Mouse (Mus musculus): ENCODE results near the gene Arid5b. TPM values are rescaled to one million over a fixed set of nuclear protein-coding genes. Genes with fewer than 3 reads are reported as not detected.

The Arid5b gene
- total and polyA plus RNA-seq, 2 experiments from 2014 or later, result 13.3 to 13.6 TPM

- Histone ChIP-seq H3K4me1 (ENCODE audit: insufficient read depth, low read length) (no peaks in the 10 kb centered on the region), H3K9me3 (ENCODE audit: low read length) (no peaks in the 10 kb centered on the region), H3K36me3 (ENCODE audit: insufficient read depth, low read length) (no peaks in the 10 kb centered on the region; the same call in 1 of the 2 replicates), H3K9ac (replicated peaks; ENCODE audit: low read length, poor library complexity, severe bottlenecking) (no peak overlapping the region), H3K27me3 (ENCODE audit: insufficient read depth, low read length) (no peaks in the 10 kb centered on the region), H3K27ac (ENCODE audit: low read depth, low read length) (no peak overlapping the region), H3K4me2 (ENCODE audit: low read depth, low read length, poor library complexity, severe bottlenecking) (no peak overlapping the region), H3K4me3 (ENCODE audit: low read depth, low read length) (no peak overlapping the region)
- WGBS, result 71% methylated on average over 5 of the region's 5 CpGs
- TF ChIP-seq CTCF (IDR thresholded peaks at IDR 0.05), result no peak
- DNase-seq (ENCODE audit: low spot score) (no peak), ATAC-seq (ENCODE audit: low FRiP score) (no peak)
Observed at GRCm38 (mm10) chr10:68179741-68180140, 98.8 kb downstream of the Arid5b start.

- Histone ChIP-seq H3K27me3 (ENCODE audit: insufficient read depth, low read length) (no peaks in the 10 kb centered on the region), H3K9me3 (ENCODE audit: low read length) (no peaks in the 10 kb centered on the region), H3K27ac (ENCODE audit: low read depth, low read length) (no peak overlapping the region), H3K36me3 (ENCODE audit: insufficient read depth, low read length) (no peaks in the 10 kb centered on the region; the same call in 1 of the 2 replicates), H3K9ac (replicated peaks; ENCODE audit: low read length, poor library complexity, severe bottlenecking) (no peak overlapping the region), H3K4me3 (ENCODE audit: low read depth, low read length) (no peak overlapping the region), H3K4me2 (ENCODE audit: low read depth, low read length, poor library complexity, severe bottlenecking) (no peak overlapping the region), H3K4me1 (ENCODE audit: insufficient read depth, low read length) (no peaks in the 10 kb centered on the region)
- TF ChIP-seq CTCF (IDR thresholded peaks at IDR 0.05), result no peak
- WGBS, result 82% methylated on average over 4 of the region's 4 CpGs
- DNase-seq (ENCODE audit: low spot score) (no peak), ATAC-seq (ENCODE audit: low FRiP score) (no peak)
Observed at GRCm38 (mm10) chr10:68179339-68179738, 99.2 kb downstream of the Arid5b start.

GRCm38 (mm10) chr10:68177697-68178485 is 100.6 kb downstream of the Arid5b start:
- ATAC-seq (ENCODE audit: low FRiP score), result no peak
- H3K27ac ChIP-seq (ENCODE audit: low read depth, low read length), result no peak overlapping the region
- DNase-seq (ENCODE audit: low spot score), result no peak
- no peak overlapping the region for H3K4me2 ChIP-seq (ENCODE audit: low read depth, low read length, poor library complexity, severe bottlenecking)
- no peaks in the 10 kb centered on the region; the same call in 1 of the 2 replicates for H3K36me3 ChIP-seq (ENCODE audit: insufficient read depth, low read length)
- no peaks in the 10 kb centered on the region for H3K4me1 ChIP-seq (ENCODE audit: insufficient read depth, low read length)
- no peaks in the 10 kb centered on the region for H3K9me3 ChIP-seq (ENCODE audit: low read length)
- no peak overlapping the region for H3K4me3 ChIP-seq (ENCODE audit: low read depth, low read length)
- no peaks in the 10 kb centered on the region for H3K27me3 ChIP-seq (ENCODE audit: insufficient read depth, low read length)
- H3K9ac ChIP-seq (replicated peaks; ENCODE audit: low read length, poor library complexity, severe bottlenecking), result no peak overlapping the region
- TF ChIP-seq CTCF (IDR thresholded peaks at IDR 0.05), result no peak
- 88% methylated on average over 10 of the region's 10 CpGs for WGBS

- no peaks in the 10 kb centered on the region for H3K27me3 ChIP-seq (ENCODE audit: insufficient read depth, low read length)
- no peaks in the 10 kb centered on the region for H3K4me1 ChIP-seq (ENCODE audit: insufficient read depth, low read length)
- no peak for TF ChIP-seq CTCF (IDR thresholded peaks at IDR 0.05)
- no peak overlapping the region for H3K27ac ChIP-seq (ENCODE audit: low read depth, low read length)
- no peak overlapping the region for H3K4me2 ChIP-seq (ENCODE audit: low read depth, low read length, poor library complexity, severe bottlenecking)
- no peak for DNase-seq (ENCODE audit: low spot score)
- WGBS, result 96% methylated on average over 5 of the region's 5 CpGs
- no peaks in the 10 kb centered on the region; the same call in 1 of the 2 replicates for H3K36me3 ChIP-seq (ENCODE audit: insufficient read depth, low read length)
- H3K4me3 ChIP-seq (ENCODE audit: low read depth, low read length), result no peak overlapping the region
- ATAC-seq (ENCODE audit: low FRiP score), result no peak
- H3K9me3 ChIP-seq (ENCODE audit: low read length), result no peaks in the 10 kb centered on the region
- H3K9ac ChIP-seq (replicated peaks; ENCODE audit: low read length, poor library complexity, severe bottlenecking), result no peak overlapping the region
Observed at GRCm38 (mm10) chr10:68175811-68176210, 102.7 kb downstream of the Arid5b start.

- 89% methylated on average over 9 of the region's 9 CpGs for WGBS
- no peaks in the 10 kb centered on the region for H3K9me3 ChIP-seq (ENCODE audit: low read length)
- H3K4me1 ChIP-seq (ENCODE audit: insufficient read depth, low read length), result 0 out of 2 replicates have a peak, but pooled peaks cover 2% of the 10 kb centered on the region
- H3K4me2 ChIP-seq (ENCODE audit: low read depth, low read length, poor library complexity, severe bottlenecking), result no peak overlapping the region
- ATAC-seq (ENCODE audit: low FRiP score) (no peak), DNase-seq (ENCODE audit: low spot score) (no peak)
- no peaks in the 10 kb centered on the region; the same call in 1 of the 2 replicates for H3K36me3 ChIP-seq (ENCODE audit: insufficient read depth, low read length)
- no peak for TF ChIP-seq CTCF (IDR thresholded peaks at IDR 0.05)
- H3K27me3 ChIP-seq (ENCODE audit: insufficient read depth, low read length), result no peaks in the 10 kb centered on the region
- no peak overlapping the region for H3K9ac ChIP-seq (replicated peaks; ENCODE audit: low read length, poor library complexity, severe bottlenecking)
- H3K27ac ChIP-seq (ENCODE audit: low read depth, low read length), result no peak overlapping the region
- H3K4me3 ChIP-seq (ENCODE audit: low read depth, low read length), result no peak overlapping the region
Observed at GRCm38 (mm10) chr10:68173634-68174033, 104.9 kb downstream of the Arid5b start.

GRCm38 (mm10) chr10:68172906-68173305 is 105.6 kb downstream of the Arid5b start:
- Histone ChIP-seq H3K27me3 (ENCODE audit: insufficient read depth, low read length) (no peaks in the 10 kb centered on the region), H3K4me1 (ENCODE audit: insufficient read depth, low read length) (0 out of 2 replicates have a peak, but pooled peaks cover 2% of the 10 kb centered on the region), H3K9me3 (ENCODE audit: low read length) (no peaks in the 10 kb centered on the region), H3K4me2 (ENCODE audit: low read depth, low read length, poor library complexity, severe bottlenecking) (no peak overlapping the region), H3K9ac (replicated peaks; ENCODE audit: low read length, poor library complexity, severe bottlenecking) (no peak overlapping the region), H3K27ac (ENCODE audit: low read depth, low read length) (no peak overlapping the region), H3K36me3 (ENCODE audit: insufficient read depth, low read length) (no peaks in the 10 kb centered on the region), H3K4me3 (ENCODE audit: low read depth, low read length) (no peak overlapping the region)
- ATAC-seq (ENCODE audit: low FRiP score) (no peak), DNase-seq (ENCODE audit: low spot score) (no peak)
- WGBS, result 95% methylated on average over 4 of the region's 4 CpGs
- no peak for TF ChIP-seq CTCF (IDR thresholded peaks at IDR 0.05)
